Mouse (Mus musculus) hindbrain, embryonic 11.5 days (tissue): ENCODE measurements at regions not wholly inside any gene's neighbourhood (a gene's known extent, or its start where the extent isn't known, plus 50 kb on each side); places are given as distances from the start of the nearest gene placed in this dataset.

Source experiments
- ATAC-seq: fragments of 200-750 bp; cut with Nextera tagmentation; 2 replicates; pipeline ENCODE4 v1.8.0; 2017; ENCODE audit warnings: mild to moderate bottlenecking, moderate TSS enrichment, moderate library complexity; ENCODE audit not compliant: low FRiP score
- DNase-seq: peaks from one replicate; pipeline ENCODE4 v3.0.0-alpha.2; 2015; ENCODE audit warnings: low spot score
- H3K27ac ChIP-seq: fragments of 300-500 bp; sonication (generic); 2 replicates; pipeline ENCODE4 v1.5.1; 2014; ENCODE audit warnings: mild to moderate bottlenecking, low read depth, low read length
- H3K27me3 ChIP-seq: fragments of 300-500 bp; sonication (generic); 2 replicates; pipeline ENCODE4 v1.6.1; 2014; ENCODE audit warnings: mild to moderate bottlenecking, low read length, moderate library complexity, mixed read lengths; ENCODE audit not compliant: control insufficient read depth, insufficient read depth
- H3K36me3 ChIP-seq: fragments of 300-500 bp; sonication (generic); 2 replicates; pipeline ENCODE4 v1.6.1; 2014; ENCODE audit warnings: mild to moderate bottlenecking, low read length, moderate library complexity, mixed read lengths; ENCODE audit not compliant: control insufficient read depth, insufficient read depth
- H3K4me1 ChIP-seq: fragments of 300-500 bp; sonication (generic); replicated peaks from 2 replicates; pipeline ENCODE4 v1.6.1; 2014; ENCODE audit warnings: low read length, mixed read lengths; ENCODE audit not compliant: control insufficient read depth, insufficient read depth
- H3K4me2 ChIP-seq: fragments of 300-500 bp; sonication (generic); replicated peaks from 2 replicates; pipeline ENCODE4 v1.6.1; 2014; ENCODE audit warnings: mild to moderate bottlenecking, low read depth, low read length
- H3K4me3 ChIP-seq: fragments of 300-500 bp; sonication (generic); 2 replicates; pipeline ENCODE4 v1.5.1; 2014; ENCODE audit warnings: low read depth, low read length
- H3K9ac ChIP-seq: fragments of 300-500 bp; sonication (generic); 2 replicates; pipeline ENCODE4 v1.6.1; 2014; ENCODE audit warnings: low read depth, low read length
- H3K9me3 ChIP-seq: fragments of 300-500 bp; sonication (generic); 2 replicates; pipeline ENCODE4 v1.6.1; 2016; ENCODE audit warnings: low read length; ENCODE audit not compliant: control insufficient read depth
- WGBS: fragments of 180-500 bp; shearing (Covaris S2); extraction: QIAGEN DNeasy Blood & Tissue Kit; methylation state at CpG from one replicate; pipeline ENCODE4 v1.1.7; 2014; 5-methylcytosine and 5-hydroxymethylcytosine counted together

GRCm38 (mm10) chr3:70384235-70384634 is 376.8 kb downstream of the Otol1 start:
- ATAC-seq, result no peak
- 68% methylated on average over 1 of the region's 1 CpGs for WGBS
- no peaks in the 10 kb centered on the region for H3K4me1 ChIP-seq
- no peaks in the 10 kb centered on the region for H3K27me3 ChIP-seq
- no peak overlapping the region for H3K4me3 ChIP-seq
- H3K9me3 ChIP-seq, result no peaks in the 10 kb centered on the region
- no peak for DNase-seq
- H3K9ac ChIP-seq, result no peak overlapping the region
- no peaks in the 10 kb centered on the region for H3K36me3 ChIP-seq
- H3K27ac ChIP-seq, result no peak overlapping the region
- no peak overlapping the region for H3K4me2 ChIP-seq

DNA sequence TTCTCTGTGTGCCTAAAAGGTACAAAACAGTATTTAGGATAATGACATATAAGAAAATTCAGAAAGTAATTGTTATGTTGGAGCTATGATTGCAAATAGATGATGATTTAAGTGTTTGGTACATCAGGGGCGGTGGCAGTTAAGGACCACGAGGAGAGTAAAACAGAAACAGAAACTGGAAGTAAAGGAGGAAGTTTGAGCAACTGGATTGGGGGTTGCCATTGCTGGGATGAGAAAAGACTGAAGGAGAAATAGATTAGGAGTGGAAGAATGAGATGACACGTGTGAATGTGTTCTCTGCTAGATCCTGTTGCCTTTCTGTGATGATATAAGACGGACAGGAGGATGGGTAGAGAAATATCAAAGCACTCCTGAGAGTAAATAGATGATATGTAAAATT is 378.5 kb downstream of the Otol1 start:
- Histone ChIP-seq H3K36me3 (no peaks in the 10 kb centered on the region), H3K4me3 (no peak overlapping the region), H3K27me3 (no peaks in the 10 kb centered on the region), H3K4me1 (no peaks in the 10 kb centered on the region), H3K9me3 (no peaks in the 10 kb centered on the region), H3K27ac (no peak overlapping the region), H3K4me2 (no peak overlapping the region), H3K9ac (no peak overlapping the region)
- ATAC-seq, result no peak
- no peak for DNase-seq
- 84% methylated on average over 4 of the region's 4 CpGs for WGBS

DNA sequence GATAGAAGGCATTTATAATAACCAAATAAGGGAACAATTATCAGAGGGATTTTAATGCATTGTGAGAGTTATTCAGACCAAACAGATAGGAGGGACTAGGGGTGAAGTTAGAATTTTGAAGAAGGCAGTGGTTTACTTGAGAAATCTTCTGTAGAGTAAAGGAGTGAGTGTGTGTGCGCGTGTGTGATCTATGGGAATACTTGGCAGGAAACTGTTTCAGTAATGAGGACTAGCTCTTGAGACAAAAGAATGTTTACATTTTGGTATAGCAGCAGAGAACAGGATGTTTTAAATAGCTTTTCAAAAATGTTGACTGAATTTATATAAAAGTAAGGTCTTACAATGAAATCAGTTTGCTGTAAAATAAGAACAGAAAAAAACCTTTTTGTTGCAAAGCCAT is 393.8 kb downstream of the Otol1 start:
- ATAC-seq, result no peak

DNA sequence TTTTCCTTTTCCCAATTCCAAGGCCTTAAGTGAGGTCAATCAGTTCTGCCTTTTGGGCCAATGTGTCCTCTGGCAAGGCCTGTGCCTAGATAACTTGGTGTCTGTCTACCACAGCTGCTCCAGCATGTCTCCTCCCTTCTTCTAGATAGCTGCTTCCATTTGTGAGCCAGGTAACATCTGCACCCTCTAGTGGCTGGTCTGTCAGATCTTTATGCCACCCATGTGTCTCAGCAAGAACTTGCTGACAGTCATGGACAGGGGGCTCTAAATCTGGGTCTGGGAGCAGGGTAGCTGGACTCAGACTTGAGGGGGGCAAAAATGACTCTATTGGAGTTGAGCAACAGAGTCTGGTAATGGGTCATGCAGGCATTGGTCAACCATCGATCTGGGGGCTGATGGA is 399.2 kb downstream of the Otol1 start:
- H3K36me3 ChIP-seq, result no peaks in the 10 kb centered on the region
- ATAC-seq (no peak), DNase-seq (no peak)
- WGBS, result 79% methylated on average over 1 of the region's 1 CpGs
- no peaks in the 10 kb centered on the region for H3K4me1 ChIP-seq
- H3K4me2 ChIP-seq, result no peak overlapping the region
- H3K4me3 ChIP-seq, result no peak overlapping the region
- no peak overlapping the region for H3K27ac ChIP-seq
- H3K9me3 ChIP-seq, result no peaks in the 10 kb centered on the region
- no peaks in the 10 kb centered on the region for H3K27me3 ChIP-seq
- no peak overlapping the region for H3K9ac ChIP-seq

More for the DNA sequence above, 393.8 kb downstream of the Otol1 start:
- 94% methylated on average over 2 of the region's 2 CpGs for WGBS
- no peak overlapping the region for H3K27ac ChIP-seq
- H3K4me2 ChIP-seq, result no peak overlapping the region
- H3K4me3 ChIP-seq, result no peak overlapping the region
- H3K9me3 ChIP-seq, result no peaks in the 10 kb centered on the region
- DNase-seq, result no peak
- no peaks in the 10 kb centered on the region for H3K36me3 ChIP-seq
- H3K27me3 ChIP-seq, result no peaks in the 10 kb centered on the region
- H3K9ac ChIP-seq, result no peak overlapping the region
- H3K4me1 ChIP-seq, result no peaks in the 10 kb centered on the region

- H3K4me2 ChIP-seq, result no peak overlapping the region
- DNase-seq (no peak), ATAC-seq (no peak)
- H3K36me3 ChIP-seq, result no peaks in the 10 kb centered on the region
- H3K27ac ChIP-seq, result no peak overlapping the region
- H3K9me3 ChIP-seq, result no peaks in the 10 kb centered on the region
- no peaks in the 10 kb centered on the region for H3K4me1 ChIP-seq
- no peak overlapping the region for H3K4me3 ChIP-seq
- no peak overlapping the region for H3K9ac ChIP-seq
- 73% methylated on average over 4 of the region's 4 CpGs for WGBS
- no peaks in the 10 kb centered on the region for H3K27me3 ChIP-seq
These were observed 410.9 kb downstream of the Otol1 start for GRCm38 (mm10) chr3:70418273-70418672.

DNA sequence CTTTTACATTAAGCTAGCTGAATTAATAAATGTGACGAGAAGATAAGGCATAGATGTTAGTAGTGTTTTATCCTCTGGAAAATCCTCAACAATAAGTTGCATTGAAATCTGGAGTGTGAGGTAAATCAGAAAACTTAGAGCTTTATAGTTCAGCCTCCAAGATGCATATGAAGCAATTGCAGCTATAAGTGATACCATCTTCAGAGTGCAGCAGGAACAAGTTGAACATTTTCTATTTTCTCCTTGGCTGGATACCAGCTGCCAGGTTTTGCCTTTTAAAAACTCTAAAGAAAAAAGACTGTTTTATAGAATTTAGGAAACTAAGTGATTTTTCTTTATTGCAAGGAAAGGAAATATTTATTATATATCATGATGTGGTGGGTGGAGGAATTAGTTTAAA is 414.6 kb downstream of the Otol1 start:
- no peak for DNase-seq
- WGBS, result 92% methylated on average over 1 of the region's 1 CpGs

GRCm38 (mm10) chr3:70422669-70423068 is 415.3 kb downstream of the Otol1 start:
- no peak overlapping the region for H3K4me2 ChIP-seq
- ATAC-seq, result no peak
- H3K4me3 ChIP-seq, result no peak overlapping the region
- no peak overlapping the region for H3K27ac ChIP-seq
- 64% methylated on average over 3 of the region's 3 CpGs for WGBS
- H3K9me3 ChIP-seq, result no peaks in the 10 kb centered on the region
- H3K36me3 ChIP-seq, result no peaks in the 10 kb centered on the region
- H3K9ac ChIP-seq, result no peak overlapping the region
- H3K4me1 ChIP-seq, result no peaks in the 10 kb centered on the region
- H3K27me3 ChIP-seq, result no peaks in the 10 kb centered on the region
- DNase-seq, result no peak

More for the DNA sequence above, 414.6 kb downstream of the Otol1 start:
- Histone ChIP-seq H3K36me3 (no peaks in the 10 kb centered on the region), H3K4me2 (no peak overlapping the region), H3K9ac (no peak overlapping the region), H3K4me1 (no peaks in the 10 kb centered on the region), H3K27me3 (no peaks in the 10 kb centered on the region), H3K9me3 (no peaks in the 10 kb centered on the region), H3K27ac (no peak overlapping the region), H3K4me3 (no peak overlapping the region)
- no peak for ATAC-seq

- DNase-seq (peak; percentile 26), ATAC-seq (no peak)
- H3K27ac ChIP-seq, result no peak overlapping the region
- no peak overlapping the region for H3K9ac ChIP-seq
- no peak overlapping the region for H3K4me2 ChIP-seq
- H3K36me3 ChIP-seq, result no peaks in the 10 kb centered on the region
- no peaks in the 10 kb centered on the region for H3K27me3 ChIP-seq
- WGBS, result 76% methylated on average over 4 of the region's 4 CpGs
- H3K9me3 ChIP-seq, result no peaks in the 10 kb centered on the region
- no peaks in the 10 kb centered on the region for H3K4me1 ChIP-seq
- H3K4me3 ChIP-seq, result no peak overlapping the region
These were observed 429.3 kb downstream of the Otol1 start for GRCm38 (mm10) chr3:70436671-70437070.

- no peak for DNase-seq
- no peak overlapping the region for H3K27ac ChIP-seq
- no peak for ATAC-seq
- no peaks in the 10 kb centered on the region for H3K27me3 ChIP-seq
- H3K4me3 ChIP-seq, result no peak overlapping the region
- no peaks in the 10 kb centered on the region for H3K9me3 ChIP-seq
- H3K4me2 ChIP-seq, result no peak overlapping the region
- H3K36me3 ChIP-seq, result no peaks in the 10 kb centered on the region
- no peak overlapping the region for H3K9ac ChIP-seq
- WGBS, result 68% methylated on average over 2 of the region's 2 CpGs
- H3K4me1 ChIP-seq, result no peaks in the 10 kb centered on the region
These were observed 449.9 kb downstream of the Otol1 start for GRCm38 (mm10) chr3:70457181-70457847.
